Mouse (Mus musculus): ENCODE measurements at regions not wholly inside any gene's neighbourhood (a gene's known extent, or its start where the extent isn't known, plus 50 kb on each side); places are given as distances from the start of the nearest gene placed in this dataset.
A peak's percentile ranks its signal among the peaks of the same experiment; 100 is the strongest.

DNA sequence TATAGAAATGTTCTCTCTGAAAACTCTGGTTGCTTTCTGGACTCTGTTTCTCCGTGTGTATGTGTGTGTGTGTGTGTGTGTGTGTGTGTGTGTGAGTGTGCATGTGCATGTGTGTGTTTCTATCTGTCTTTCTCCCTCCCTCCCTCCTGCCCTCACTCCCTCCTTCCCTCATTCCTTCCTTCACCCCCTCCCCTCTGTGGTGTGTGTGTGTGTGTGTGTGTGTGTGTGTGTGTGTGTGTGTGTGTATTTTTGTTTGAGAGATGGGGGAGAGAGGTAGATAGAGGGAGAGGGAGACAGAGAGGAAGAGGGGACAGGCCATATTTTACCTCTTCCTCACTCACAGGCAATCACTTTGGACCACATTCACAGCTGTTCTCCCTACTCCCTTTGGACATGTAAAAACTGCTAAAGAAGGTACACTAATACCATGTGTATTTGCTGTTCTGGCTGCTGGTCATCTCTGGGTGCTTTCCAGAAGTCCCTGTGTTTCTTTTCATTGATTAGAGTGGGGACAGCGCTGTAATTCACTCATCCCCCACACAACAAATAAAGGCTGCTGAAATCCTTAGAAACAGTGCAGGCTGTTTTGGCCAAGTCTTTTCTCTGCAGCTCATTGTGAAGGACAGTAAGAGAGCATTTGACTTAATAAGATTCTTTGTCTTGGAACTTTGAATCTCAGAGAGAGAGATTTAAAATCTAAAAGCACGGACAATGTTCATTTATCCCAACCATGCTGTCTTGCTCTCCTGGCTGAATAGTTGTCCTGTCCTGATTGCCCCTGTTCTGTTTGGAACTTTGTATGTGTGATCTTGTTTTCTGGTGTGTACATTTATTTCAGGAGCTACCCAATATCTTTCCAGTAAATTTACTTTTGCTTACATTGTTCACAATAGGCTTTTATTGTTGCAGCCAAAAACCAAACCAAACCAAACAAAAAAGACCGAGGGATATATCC is 370.9 kb downstream of the Ppargc1a start:
- H3K79me3 ChIP-seq (ENCODE audit: low read depth) = no peaks in the 10 kb centered on the region

DNA sequence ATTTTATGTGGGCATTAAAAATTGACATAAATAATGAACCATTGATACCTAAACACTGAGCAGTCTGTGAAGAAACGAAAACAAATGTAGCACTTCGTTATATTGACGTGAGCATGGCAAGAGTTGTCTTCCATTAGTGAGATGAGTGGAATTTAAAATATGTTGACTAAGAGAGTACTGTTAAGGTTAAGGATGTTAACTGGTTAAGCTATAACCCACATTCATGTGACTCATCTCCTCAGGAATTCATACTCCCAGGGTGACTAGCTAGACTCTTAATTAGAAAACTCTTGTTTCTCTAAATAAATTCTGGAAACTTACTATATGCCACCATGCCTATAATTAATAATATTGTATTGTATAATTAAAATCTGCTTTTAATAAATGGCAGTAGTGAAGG is 376.9 kb downstream of the Ppargc1a start:
- no peaks in the 10 kb centered on the region for H3K79me2 ChIP-seq (ENCODE audit: control insufficient read depth, insufficient read depth)
- no peaks in the 10 kb centered on the region for H3K27me3 ChIP-seq (ENCODE audit: control insufficient read depth, insufficient read depth, insufficient read length)
- H3ac ChIP-seq (ENCODE audit: control insufficient read depth, insufficient read length, low read depth) = no peak overlapping the region
- H3K4me3 ChIP-seq (ENCODE audit: insufficient read depth, poor library complexity, severe bottlenecking) = no peak overlapping the region
- H3K79me3 ChIP-seq (ENCODE audit: low read depth) = no peaks in the 10 kb centered on the region
- TF ChIP-seq MYOG (IDR thresholded peaks at IDR 0.05; ENCODE audit: control insufficient read depth, extremely low read depth, insufficient read length) = no peak
- peak; percentile 62 for TF ChIP-seq FOSL1 (IDR thresholded peaks at IDR 0.05; ENCODE audit: insufficient read depth, low read length, poor library complexity, severe bottlenecking)
- TF ChIP-seq MAX (IDR thresholded peaks at IDR 0.05) = no peak
- no peaks in the 10 kb centered on the region for H3K36me3 ChIP-seq (ENCODE audit: control insufficient read depth, insufficient read depth)

More for the DNA sequence above, 370.9 kb downstream of the Ppargc1a start:
- Histone ChIP-seq H3K79me2 (ENCODE audit: control insufficient read depth, insufficient read depth) (no peaks in the 10 kb centered on the region), H3K27me3 (ENCODE audit: control insufficient read depth, insufficient read depth, insufficient read length) (no peaks in the 10 kb centered on the region), H3K4me3 (ENCODE audit: insufficient read depth, poor library complexity, severe bottlenecking) (no peak overlapping the region), H3K36me3 (ENCODE audit: control insufficient read depth, insufficient read depth) (no peaks in the 10 kb centered on the region), H3ac (ENCODE audit: control insufficient read depth, insufficient read length, low read depth) (no peak overlapping the region)
- no peak for TF ChIP-seq MAX (IDR thresholded peaks at IDR 0.05)

- H3K79me3 ChIP-seq (ENCODE audit: low read depth) = no peaks in the 10 kb centered on the region
- H3K27me3 ChIP-seq (ENCODE audit: control insufficient read depth, insufficient read depth, insufficient read length) = no peaks in the 10 kb centered on the region
- TF ChIP-seq MYOG (IDR thresholded peaks at IDR 0.05; ENCODE audit: control insufficient read depth, extremely low read depth, insufficient read length) (no peak), CTCF (IDR thresholded peaks at IDR 0.05; ENCODE audit: control insufficient read depth, insufficient read depth, insufficient read length) (no peak), FOSL1 (IDR thresholded peaks at IDR 0.05; ENCODE audit: insufficient read depth, low read length, poor library complexity, severe bottlenecking) (no peak), MAX (IDR thresholded peaks at IDR 0.05) (no peak), MYOD1 (IDR thresholded peaks at IDR 0.05; ENCODE audit: control insufficient read depth, insufficient read length, low read depth) (no peak), CEBPB (IDR thresholded peaks at IDR 0.05; ENCODE audit: low read depth) (no peak), USF1 (IDR thresholded peaks at IDR 0.05; ENCODE audit: low read depth) (no peak)
- H3K79me2 ChIP-seq (ENCODE audit: control insufficient read depth, insufficient read depth) = no peaks in the 10 kb centered on the region
- H3ac ChIP-seq (ENCODE audit: control insufficient read depth, insufficient read length, low read depth) = no peak overlapping the region
- no peak overlapping the region for H3K4me3 ChIP-seq (ENCODE audit: insufficient read depth, poor library complexity, severe bottlenecking)
- no peaks in the 10 kb centered on the region for H3K36me3 ChIP-seq (ENCODE audit: control insufficient read depth, insufficient read depth)
These were observed 397.7 kb downstream of the Ppargc1a start for GRCm38 (mm10) chr5:51169828-51170227.

DNA sequence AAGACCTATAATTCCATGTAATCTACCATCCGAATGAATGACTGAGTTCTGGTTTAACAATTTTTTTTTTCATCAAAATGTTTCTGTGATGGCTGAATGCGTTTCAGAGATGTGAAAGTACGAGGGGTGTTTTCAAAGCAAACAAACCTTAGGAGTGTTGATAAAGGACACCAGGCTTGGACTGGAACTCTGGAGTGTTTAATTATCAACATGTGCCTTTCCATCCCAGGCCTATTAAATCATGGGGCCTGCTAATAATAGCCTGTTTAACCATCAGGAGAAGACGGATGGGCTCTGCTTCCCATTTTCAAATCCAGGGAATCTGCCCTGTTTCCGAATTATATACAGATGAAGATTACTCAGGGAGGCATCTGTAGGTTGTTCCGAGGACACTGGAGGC is 399.3 kb downstream of the Ppargc1a start:
- Histone ChIP-seq H3K27me3 (ENCODE audit: control insufficient read depth, insufficient read depth, insufficient read length) (no peaks in the 10 kb centered on the region), H3K79me3 (ENCODE audit: low read depth) (no peaks in the 10 kb centered on the region), H3ac (ENCODE audit: control insufficient read depth, insufficient read length, low read depth) (no peak overlapping the region), H3K4me3 (ENCODE audit: insufficient read depth, poor library complexity, severe bottlenecking) (no peak overlapping the region), H3K79me2 (ENCODE audit: control insufficient read depth, insufficient read depth) (no peaks in the 10 kb centered on the region), H3K36me3 (ENCODE audit: control insufficient read depth, insufficient read depth) (no peaks in the 10 kb centered on the region)
- no peak for TF ChIP-seq CEBPB (IDR thresholded peaks at IDR 0.05; ENCODE audit: low read depth)
- no peak for TF ChIP-seq CTCF (IDR thresholded peaks at IDR 0.05; ENCODE audit: control insufficient read depth, insufficient read depth, insufficient read length)
- TF ChIP-seq MAX (IDR thresholded peaks at IDR 0.05) = no peak
- TF ChIP-seq USF1 (IDR thresholded peaks at IDR 0.05; ENCODE audit: low read depth) = no peak
- no peak for TF ChIP-seq FOSL1 (IDR thresholded peaks at IDR 0.05; ENCODE audit: insufficient read depth, low read length, poor library complexity, severe bottlenecking)
- TF ChIP-seq MYOD1 (IDR thresholded peaks at IDR 0.05; ENCODE audit: control insufficient read depth, insufficient read length, low read depth) = no peak
- no peak for TF ChIP-seq MYOG (IDR thresholded peaks at IDR 0.05; ENCODE audit: control insufficient read depth, extremely low read depth, insufficient read length)

- Histone ChIP-seq H3K79me2 (ENCODE audit: control insufficient read depth, insufficient read depth) (no peaks in the 10 kb centered on the region), H3K79me3 (ENCODE audit: low read depth) (no peaks in the 10 kb centered on the region), H3K27me3 (ENCODE audit: control insufficient read depth, insufficient read depth, insufficient read length) (no peaks in the 10 kb centered on the region), H3ac (ENCODE audit: control insufficient read depth, insufficient read length, low read depth) (no peak overlapping the region), H3K4me3 (ENCODE audit: insufficient read depth, poor library complexity, severe bottlenecking) (no peak overlapping the region), H3K36me3 (ENCODE audit: control insufficient read depth, insufficient read depth) (no peaks in the 10 kb centered on the region)
- TF ChIP-seq FOSL1 (IDR thresholded peaks at IDR 0.05; ENCODE audit: insufficient read depth, low read length, poor library complexity, severe bottlenecking) (no peak), MAX (IDR thresholded peaks at IDR 0.05) (no peak), CTCF (IDR thresholded peaks at IDR 0.05; ENCODE audit: control insufficient read depth, insufficient read depth, insufficient read length) (no peak), CEBPB (IDR thresholded peaks at IDR 0.05; ENCODE audit: low read depth) (no peak), USF1 (IDR thresholded peaks at IDR 0.05; ENCODE audit: low read depth) (no peak), MYOD1 (IDR thresholded peaks at IDR 0.05; ENCODE audit: control insufficient read depth, insufficient read length, low read depth) (no peak), MYOG (IDR thresholded peaks at IDR 0.05; ENCODE audit: control insufficient read depth, extremely low read depth, insufficient read length) (no peak)
These were observed 410.6 kb downstream of the Ppargc1a start for GRCm38 (mm10) chr5:51156901-51157300.

DNA sequence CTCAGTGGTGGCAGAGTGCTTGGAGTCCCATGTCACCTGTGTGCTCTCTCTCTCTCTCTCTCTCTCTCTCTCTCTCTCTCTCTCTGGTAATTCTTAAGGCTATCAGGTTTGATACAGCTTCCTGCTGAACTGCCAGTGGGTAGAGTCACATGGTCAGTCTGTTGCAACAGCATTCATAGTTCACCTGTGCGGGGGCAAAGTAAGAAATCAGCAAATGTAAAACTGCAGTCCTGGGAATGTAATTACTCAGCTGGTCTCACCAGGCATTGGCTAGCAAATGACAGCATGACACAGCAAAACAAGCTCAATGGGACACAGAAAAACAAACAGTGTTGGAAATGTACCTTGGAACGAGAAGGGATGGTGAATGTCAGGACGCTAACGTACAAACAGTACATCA is 422.7 kb downstream of the Ppargc1a start:
- Histone ChIP-seq H3ac (ENCODE audit: control insufficient read depth, insufficient read length, low read depth) (no peak overlapping the region), H3K4me3 (ENCODE audit: insufficient read depth, poor library complexity, severe bottlenecking) (no peak overlapping the region), H3K27me3 (ENCODE audit: control insufficient read depth, insufficient read depth, insufficient read length) (no peaks in the 10 kb centered on the region), H3K36me3 (ENCODE audit: control insufficient read depth, insufficient read depth) (no peaks in the 10 kb centered on the region), H3K79me3 (ENCODE audit: low read depth) (no peaks in the 10 kb centered on the region), H3K79me2 (ENCODE audit: control insufficient read depth, insufficient read depth) (no peaks in the 10 kb centered on the region)
- TF ChIP-seq MYOG (IDR thresholded peaks at IDR 0.05; ENCODE audit: control insufficient read depth, extremely low read depth, insufficient read length) (no peak), CEBPB (IDR thresholded peaks at IDR 0.05; ENCODE audit: low read depth) (no peak), CTCF (IDR thresholded peaks at IDR 0.05; ENCODE audit: control insufficient read depth, insufficient read depth, insufficient read length) (no peak), MAX (IDR thresholded peaks at IDR 0.05) (no peak), MYOD1 (IDR thresholded peaks at IDR 0.05; ENCODE audit: control insufficient read depth, insufficient read length, low read depth) (no peak), FOSL1 (IDR thresholded peaks at IDR 0.05; ENCODE audit: insufficient read depth, low read length, poor library complexity, severe bottlenecking) (no peak), USF1 (IDR thresholded peaks at IDR 0.05; ENCODE audit: low read depth) (no peak)
